Mouse (Mus musculus): ENCODE data around the gene Cc2d1b.
A peak's percentile ranks its signal among the peaks of the same experiment; 100 is the strongest.

Gene Cc2d1b

DNA sequence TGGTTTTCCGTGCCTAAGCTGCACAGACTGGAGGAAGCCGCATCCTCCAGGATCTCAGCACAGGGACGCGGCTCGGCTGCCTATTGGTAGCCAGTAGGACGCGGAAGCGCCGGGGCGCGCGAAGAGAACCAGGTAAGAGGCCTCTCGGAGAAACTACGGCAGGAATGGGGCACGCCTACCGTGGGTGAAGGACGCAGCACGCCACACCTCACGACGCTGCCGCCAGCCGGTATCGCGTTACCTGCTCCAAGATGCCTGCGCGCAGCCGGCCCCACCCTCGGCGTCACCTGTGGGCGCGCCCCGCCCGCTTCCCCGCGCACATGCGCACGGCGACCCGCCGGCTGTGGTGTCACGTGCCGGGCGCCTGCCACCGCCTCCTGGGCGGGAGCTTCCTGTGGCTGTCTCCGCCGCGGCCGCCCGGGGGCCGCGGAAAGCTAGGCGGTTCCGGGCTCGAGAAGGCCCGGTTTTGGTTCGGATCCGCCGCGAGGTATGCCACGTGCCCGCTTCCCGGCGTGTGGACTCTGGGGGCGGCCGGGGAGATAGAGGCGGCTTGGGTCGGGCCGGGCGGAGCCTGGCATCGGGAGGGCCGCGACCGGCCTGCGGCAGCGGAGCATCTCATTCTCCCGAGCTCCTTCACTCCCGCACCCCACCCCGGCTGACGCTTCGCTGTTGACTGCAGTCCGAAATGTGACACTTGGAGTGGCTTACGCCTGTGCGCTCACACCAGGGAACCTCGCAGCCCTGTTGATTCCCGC is at the start of gene Cc2d1b:
TSS of gene Cc2d1b (plus strand) at position 354 of the 755 bp plus-strand sequence.
- peak; percentile 54 for DNase-seq (ENCODE audit: extremely low read depth, low read depth, low spot score)

DNA sequence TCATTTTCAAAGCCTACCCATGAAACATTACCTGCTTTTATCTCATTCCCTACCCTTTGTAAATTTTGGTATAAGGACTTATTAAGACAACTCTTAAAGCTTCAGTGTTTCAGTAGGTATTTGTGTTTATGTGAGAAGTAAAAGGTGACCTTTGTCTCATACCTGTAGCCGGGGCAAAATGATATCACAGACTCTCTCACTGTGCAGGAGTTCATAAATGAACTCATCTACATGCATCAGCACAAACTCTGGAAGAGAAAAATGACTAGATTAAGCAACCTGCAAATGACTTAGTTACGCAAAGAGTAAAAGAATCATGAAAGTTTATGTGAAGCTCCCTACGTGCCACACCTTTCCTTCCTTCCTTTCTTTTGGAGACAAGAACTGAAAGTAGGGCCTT is 47.1 kb upstream of the Cc2d1b start:
- no peak for DNase-seq (ENCODE audit: extremely low read depth, low read depth, low spot score)

DNA sequence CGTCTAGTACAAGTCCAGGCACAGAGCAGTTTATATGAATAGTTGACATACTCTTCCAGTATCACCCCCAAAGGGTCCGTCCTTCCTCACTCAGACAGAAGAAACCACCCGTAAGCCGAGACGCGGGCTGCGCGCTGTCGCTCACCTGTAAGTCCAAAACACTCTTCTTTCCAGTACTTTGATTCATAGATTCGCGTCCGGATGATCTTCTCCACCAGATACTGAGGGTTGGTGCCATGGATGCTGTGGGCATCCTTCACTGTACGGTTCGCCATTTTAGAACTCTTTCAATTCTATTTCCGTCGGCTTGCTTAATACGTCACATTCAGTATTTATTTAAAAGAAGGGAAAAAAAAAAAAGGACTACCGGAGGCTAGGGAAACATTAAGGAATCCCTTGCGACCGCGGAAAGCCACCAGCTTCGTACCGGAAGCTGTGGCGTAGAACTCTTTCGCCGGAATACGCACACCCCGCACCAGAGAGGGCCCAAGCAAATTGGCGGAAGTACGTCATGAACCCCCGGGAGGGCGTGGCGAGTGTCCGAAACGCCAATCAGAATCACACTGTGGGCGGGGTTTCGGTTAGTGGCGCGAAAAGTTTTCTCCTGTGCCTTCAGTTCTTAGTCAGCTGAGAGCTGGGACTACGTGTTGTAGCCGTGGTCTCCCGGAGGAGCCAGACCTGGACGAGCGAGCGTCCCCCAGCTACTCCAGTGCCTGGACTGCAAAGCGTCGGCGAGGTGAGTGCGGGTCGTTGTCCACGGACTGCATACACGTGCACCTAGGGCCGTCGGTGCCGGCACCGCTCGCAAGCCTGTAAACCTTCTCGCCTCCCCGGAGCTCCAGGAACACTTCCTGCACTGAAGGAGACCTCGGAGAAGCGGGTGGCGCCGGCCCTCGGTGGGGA is 40.6 kb upstream of the Cc2d1b start, which contains the start of the genes Prpf38a and Orc1:
TSS of gene Prpf38a (minus strand) at position 497 of the 903 bp plus-strand sequence.
TSS of gene Orc1 (plus strand) at position 584 of the 903 bp plus-strand sequence.
- peak; percentile 74 for DNase-seq (ENCODE audit: extremely low read depth, low read depth, low spot score)

DNA sequence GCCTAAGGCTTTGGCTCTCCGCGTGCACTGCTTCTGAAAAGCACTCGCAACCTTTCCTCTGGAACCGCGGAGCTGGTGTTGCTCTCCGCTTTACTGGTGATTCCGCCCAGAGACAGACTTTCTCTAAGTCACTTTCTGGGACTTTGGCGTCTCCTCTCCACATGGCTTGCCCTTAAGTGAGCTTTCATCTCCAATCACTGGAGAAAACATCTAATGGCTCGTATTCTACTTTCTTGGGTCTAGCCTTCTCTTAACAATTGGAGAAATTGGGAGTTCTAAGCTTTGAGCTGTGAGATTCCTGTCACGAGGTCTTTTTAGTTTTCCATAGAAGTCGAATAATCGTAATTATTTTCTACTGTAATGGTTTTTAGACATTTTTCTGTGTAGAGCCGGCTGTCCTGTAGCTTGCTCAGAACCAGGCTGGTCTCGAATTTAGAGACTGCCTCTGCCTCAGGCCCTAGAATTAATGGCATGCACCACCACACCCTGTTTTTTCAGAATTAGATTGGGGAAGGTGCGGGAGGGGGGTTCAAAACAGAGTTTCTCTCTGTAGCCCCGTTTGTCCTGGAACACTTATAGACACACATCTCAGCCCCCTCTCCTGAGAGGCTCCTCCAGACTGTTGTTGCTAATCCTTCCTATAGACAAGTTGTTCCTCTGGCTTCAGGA is 39.9 kb upstream of the Cc2d1b start:
- no peak for DNase-seq (ENCODE audit: extremely low read depth, low read depth, low spot score)

DNA sequence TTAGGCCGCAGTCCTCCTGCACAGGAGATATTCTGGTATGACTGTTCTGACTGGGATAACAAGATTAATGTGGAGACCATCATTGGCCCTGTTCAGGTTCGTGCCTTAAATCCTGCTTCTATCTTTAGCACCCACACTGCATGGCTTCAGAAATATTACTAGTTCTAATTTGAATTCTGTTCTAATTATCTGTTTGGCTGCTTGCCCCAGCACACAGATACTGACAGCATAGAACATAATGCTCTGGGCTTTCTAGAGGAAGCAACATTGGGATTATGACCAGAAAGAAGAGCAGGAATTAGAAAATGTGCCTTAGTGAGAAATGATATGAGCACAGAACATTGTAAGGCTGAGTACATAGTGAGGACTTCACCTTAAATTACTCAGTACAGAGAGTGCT is 26.4 kb upstream of the Cc2d1b start:
- DNase-seq (ENCODE audit: extremely low read depth, low read depth, low spot score): no peak

DNA sequence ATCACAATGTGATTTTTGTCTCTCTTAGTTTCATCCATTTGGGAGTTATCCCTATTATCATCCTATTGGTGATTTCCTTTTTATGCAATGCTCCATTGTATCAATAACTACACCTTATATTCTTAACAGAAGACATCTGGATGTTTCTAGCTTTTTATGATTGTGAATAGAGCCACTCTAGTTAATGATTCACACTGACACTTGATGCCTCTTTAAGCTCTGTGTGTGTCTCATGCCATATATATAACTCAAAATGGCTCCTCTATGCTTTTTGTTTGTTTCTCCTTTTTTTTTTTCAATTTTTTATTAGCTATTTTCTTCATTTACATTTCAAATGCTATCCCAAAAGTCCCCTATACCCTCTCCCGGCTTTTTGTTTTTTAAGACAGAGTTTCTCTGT is 24.0 kb upstream of the Cc2d1b start:
- DNase-seq (ENCODE audit: extremely low read depth, low read depth, low spot score): no peak

DNA sequence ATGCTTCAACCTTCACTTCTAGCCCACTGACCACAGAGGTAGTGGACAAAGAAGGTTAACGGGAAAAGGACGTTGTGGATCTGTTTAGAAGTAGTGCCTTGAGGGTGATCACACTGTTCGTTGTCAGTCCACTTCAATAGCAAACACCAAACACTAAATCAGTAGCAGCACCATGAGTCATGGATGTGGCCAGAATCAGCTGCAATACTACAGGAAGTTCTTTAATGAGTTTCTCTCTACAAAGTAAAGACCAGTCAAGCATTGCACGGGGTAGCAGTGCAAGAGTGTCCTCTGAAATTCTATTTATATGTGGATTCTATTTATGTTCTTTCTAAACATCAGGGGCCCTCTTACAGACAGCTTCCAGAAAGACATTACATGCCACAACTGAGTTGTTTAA is 21.4 kb upstream of the Cc2d1b start:
- DNase-seq (ENCODE audit: extremely low read depth, low read depth, low spot score): no peak

DNA sequence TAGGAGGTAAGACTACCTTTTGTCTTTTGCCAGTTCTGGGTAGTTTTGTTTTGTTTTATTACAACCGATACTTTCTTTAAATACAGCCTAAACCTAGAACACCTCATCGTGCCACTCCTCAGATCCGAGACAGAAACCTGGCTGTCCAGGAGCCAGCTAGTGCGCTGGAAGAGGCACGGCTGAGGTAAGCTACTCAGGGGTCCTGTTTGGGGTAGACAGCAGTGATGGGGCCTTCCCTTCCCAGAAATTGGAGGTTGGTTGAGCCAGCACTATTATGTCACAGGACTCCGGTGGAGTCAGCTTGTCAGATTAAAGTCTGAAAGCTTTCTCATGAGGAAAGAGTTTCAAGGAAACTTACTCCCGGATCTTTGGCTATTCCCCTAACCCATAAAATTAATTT is 17.9 kb upstream of the Cc2d1b start:
- DNase-seq (ENCODE audit: extremely low read depth, low read depth, low spot score): no peak

DNA sequence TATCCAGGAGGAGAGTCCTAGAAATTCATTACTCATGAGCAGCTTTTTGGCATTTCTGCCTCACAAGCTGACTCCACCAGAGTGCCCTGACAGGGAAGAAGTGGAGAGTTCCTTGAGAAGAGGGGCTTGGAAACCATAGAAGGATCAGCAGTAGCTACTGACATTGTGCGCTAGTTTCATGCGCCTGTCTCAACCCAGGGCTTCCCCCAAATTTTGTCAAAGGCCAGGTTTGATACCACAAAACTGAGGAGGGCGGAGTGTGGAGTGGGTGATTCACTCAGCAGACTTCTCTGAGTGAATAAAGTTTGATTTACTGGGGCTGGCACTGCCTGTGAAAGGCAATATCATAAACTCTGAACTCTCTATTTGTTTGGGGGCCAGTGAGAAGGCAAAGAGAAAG is 11.1 kb upstream of the Cc2d1b start:
- no peak for DNase-seq (ENCODE audit: extremely low read depth, low read depth, low spot score)

DNA sequence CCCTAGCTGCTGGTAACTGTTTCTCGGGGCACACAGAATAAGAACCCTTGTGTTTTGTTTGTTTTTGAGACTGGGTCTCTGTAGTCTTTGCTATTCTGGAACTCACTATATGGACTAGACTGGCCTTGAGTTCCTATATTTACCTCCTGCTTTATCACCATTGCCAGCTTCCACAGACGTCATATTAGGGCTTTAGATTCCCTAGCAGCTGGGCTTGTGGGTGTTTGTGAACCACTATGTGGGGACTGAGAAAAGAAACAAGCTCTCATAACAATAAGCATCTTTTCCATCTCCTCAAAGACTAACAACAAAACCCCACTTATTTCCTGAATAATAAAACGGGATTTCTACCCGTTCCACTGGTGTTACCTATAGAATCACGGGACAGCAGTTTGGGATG is 8.8 kb upstream of the Cc2d1b start:
- DNase-seq (ENCODE audit: extremely low read depth, low read depth, low spot score): no peak

DNA sequence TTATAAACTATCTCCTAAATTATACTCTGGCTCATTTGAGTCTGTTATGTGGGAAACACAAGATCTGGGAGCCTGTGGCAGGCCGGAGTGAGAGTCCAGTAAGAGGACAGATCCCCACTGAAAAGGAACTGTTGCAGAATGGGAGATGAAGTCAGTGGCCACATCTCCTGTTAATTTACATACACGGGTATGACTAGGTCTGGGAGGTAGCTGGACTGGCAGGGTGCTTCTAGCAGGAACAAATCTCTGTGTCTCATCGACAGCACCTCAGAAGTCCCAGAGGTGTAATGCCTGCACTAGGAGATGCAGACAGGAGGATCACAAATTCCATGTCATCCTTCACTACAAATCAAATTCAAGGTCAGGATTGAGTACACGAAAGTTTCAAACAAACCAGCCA is 1.2 kb upstream of the Cc2d1b start:
- no peak for DNase-seq (ENCODE audit: extremely low read depth, low read depth, low spot score)

DNA sequence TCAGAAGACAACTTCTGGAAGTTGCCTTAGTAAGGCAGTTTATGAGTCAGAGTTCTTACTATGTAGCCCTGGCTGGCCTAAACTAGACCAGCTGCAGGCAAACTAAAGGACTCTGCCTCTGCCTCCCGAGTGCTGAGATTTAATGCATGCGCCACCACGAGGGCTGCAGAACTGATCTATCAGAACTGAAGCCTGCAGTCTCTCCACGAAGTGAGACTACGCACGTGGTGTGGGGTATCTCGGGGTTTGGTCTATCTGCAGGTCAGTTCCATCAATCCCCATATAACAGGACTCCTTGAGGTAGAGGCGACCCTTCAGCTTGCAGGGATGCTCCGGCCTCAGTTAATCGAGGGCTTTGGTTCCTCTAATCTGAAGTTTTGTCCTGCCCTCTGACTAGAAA is 575 bp upstream of the Cc2d1b start:
- no peak for DNase-seq (ENCODE audit: extremely low read depth, low read depth, low spot score)

DNA sequence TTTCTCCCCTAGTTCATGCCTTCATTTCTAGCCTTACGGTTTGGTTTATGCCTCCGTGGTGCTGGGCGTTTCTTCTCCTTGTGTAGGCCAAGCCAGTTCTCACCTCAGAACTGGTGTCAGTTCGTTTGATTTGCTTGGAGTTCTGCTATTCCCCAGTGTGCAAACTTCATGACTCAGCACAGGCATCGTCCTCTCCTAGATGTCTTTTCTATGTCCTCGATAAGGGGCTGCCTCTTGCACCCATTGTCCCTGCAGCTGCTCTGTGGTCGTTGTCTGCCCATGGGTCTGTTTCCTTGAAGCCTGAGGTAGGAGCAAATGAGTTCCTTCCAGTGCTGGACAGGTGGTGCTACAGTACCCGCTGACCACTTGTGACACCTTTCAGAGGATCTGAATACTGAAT is 796 bp downstream of the Cc2d1b start:
- no peak for DNase-seq (ENCODE audit: extremely low read depth, low read depth, low spot score)

DNA sequence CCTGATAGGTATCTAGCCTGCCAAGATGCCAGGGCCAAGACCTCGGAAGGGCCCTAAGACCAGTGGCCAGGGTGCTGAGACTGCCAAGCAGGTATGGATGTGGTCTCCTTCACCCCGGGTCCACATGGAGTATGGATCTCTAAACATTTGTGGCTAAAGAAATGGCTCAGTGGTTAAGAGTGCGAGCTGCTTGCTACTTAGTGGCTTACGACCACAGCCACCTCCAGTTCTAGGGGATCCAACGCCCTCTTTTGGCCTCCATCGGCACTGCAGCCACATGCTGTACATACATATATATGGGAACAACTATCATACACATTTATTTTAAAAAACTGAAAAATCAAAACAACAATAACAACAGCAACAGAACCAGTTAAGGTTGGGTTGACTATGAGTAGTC is 1.8 kb downstream of the Cc2d1b start:
- no peak for DNase-seq (ENCODE audit: extremely low read depth, low read depth, low spot score)

DNA sequence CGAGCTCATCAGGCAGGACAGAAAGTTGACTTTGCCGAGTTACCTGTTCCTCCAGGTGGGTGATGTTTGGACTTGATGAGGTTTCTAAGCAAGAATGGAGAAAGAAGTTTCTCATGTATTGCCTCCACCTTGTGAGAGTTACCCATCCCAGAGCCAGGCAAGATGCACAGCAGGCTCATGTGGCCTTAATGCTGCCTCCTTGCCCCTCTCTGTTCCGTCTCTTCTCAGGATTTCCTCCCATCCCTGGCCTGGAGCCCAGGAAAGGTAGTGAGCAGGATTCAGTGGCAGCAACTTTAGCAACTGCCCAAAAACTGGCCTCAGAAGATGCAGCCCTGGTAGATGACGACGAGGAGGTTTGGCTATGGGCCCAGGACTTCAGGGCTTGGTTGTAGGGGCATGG is 7.3 kb downstream of the Cc2d1b start:
- no peak for DNase-seq (ENCODE audit: extremely low read depth, low read depth, low spot score)

DNA sequence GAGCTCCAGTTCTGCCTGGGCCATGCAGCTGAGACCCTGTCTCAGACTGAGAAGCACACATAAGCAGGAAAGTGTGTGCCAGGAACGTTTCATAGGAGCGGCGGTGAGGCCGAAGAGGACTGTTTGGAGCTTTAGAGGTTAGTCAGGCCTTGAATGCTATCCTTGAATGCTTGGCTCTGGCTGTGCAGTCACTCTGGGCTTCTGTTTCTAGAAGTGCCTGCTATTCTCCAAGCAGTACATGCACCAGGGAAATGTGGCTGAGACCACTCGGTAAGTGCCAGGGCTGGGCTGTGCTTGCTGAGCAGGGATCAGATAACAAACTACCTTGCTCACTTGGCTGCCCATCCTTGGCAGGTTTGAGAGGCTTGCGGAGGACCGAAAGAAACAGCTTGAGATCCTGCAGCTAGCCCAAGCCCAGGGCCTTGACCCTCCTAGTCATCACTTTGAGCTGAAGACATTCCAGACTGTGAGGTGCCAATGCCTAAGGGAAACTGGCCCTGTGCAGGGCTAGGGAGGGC is 9.7 kb downstream of the Cc2d1b start:
- DNase-seq (ENCODE audit: extremely low read depth, low read depth, low spot score): no peak

DNA sequence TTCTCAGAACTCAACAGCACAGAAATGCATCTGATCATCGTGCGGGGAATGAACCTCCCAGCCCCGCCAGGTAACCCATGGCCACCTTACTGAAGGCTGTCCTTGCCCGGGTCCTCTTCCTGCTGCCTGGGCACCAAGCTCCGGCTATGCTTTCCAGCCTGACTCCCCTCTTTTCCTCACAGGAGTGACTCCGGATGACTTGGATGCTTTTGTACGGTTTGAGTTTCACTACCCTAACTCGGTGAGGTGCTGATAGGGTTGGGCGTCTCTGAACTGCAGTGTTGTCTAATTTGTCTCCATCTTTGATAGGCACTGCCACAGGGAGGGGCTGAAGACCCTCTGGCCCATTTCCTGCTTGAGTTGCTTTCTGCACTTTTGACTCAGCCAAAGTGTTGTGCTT is 10.4 kb downstream of the Cc2d1b start:
- DNase-seq (ENCODE audit: extremely low read depth, low read depth, low spot score): no peak

DNA sequence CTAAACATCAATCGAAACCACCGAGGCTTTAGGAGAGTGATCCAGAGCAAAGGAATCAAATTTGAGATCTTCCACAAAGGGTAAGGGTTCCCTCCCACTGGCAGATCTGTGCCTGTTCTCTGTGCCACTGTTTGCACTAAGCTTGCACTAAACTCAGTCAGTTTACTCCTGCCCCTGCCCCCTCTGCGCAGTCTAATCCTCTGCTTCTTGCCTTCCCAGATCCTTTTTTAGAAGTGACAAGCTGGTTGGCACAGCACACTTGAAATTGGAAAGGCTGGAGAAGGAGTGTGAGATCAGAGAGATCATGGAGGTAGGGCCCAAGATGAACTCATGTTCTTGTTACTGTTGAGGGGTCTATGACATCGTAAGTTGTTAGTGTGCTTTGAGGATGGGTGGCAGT is 11.9 kb downstream of the Cc2d1b start:
- no peak for DNase-seq (ENCODE audit: extremely low read depth, low read depth, low spot score)

DNA sequence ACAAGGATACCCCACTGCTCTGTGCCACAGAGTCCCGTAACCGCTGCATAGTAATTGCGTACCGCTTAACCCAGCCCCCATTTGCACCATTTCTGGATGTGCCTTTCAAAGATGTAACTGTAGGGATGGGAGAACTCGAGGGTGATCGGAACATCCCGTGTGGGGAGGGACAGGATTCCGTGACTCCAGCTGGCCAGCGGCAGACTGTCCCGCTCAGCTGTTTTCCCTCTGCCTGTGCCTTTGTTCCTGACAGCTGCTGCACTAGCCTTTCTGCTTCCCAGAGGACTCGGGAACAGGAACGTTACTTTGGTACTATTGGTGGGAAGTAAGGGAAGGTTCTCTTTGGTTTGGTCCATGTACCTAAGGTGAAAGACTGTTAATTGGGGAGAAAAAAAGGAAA is 14.0 kb downstream of the Cc2d1b start:
- DNase-seq (ENCODE audit: extremely low read depth, low read depth, low spot score): no peak

DNA sequence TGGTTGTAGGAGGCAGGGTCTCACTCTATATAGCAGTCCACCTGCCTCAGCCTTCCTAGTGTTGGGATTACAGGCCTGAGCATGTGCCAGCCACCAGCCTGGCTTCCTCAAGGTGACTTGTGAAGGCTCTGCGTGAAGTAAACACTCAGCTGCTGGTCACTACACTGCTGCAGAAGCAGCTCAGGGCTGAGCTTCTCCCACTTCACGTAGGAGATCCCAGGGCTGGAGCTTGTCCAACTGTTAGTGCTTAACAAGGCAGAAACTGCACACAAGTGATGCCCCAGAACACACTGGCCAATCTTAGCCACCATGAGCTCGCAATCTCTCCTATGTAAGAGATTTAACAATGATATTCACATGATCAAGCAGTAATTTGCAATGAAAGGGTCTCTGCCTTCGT is 15.0 kb downstream of the Cc2d1b start:
- DNase-seq (ENCODE audit: extremely low read depth, low read depth, low spot score): no peak

DNA sequence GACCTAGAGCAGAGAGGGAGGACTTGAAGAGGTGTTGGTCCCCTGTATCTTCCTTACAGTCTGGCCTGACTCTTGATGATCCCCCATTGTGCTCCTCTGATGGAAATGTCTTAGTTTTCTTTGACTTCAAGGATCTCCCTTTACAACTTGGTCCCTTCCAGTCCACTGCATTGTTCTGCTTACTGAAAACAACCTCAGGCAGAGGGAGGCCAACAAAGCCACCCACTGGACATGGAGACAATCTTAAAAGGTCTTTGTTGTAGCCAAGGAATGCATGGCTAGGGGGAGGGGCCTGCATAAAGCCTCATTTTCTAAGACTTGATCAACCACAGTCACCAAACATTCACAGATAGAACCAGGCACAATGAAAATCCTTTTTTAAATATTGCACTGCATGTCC is 15.4 kb downstream of the Cc2d1b start:
- no peak for DNase-seq (ENCODE audit: extremely low read depth, low read depth, low spot score)
